Mouse (Mus musculus): Measurements from ENCODE around the gene Ccdc61.

DNA sequence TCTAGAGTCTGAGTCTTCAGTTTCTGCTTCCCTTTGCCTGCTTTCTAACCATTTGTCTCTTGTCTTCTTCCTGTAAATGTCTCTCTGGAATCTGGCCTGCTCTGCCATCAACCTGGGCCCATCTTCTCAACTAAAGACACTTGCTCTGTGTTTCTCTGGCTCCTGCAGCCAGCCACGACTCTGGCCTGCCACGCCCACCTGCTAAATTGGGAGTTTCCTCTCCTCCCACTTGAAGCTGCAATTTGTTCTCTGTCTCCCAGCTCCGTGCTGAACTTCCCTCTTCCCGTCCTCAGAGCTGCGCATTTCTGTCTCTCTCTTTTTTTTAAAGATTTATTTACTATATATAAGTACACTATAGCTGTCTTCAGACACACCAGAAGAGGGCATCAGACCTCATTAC is 65.4 kb downstream of the Ccdc61 start:
- no peak for TF ChIP-seq CTCF (IDR thresholded peaks at IDR 0.05; ENCODE audit: extremely low read depth, insufficient read depth, insufficient read length, insufficient replicate concordance)
- no peak for TF ChIP-seq POLR2A (IDR thresholded peaks at IDR 0.05; ENCODE audit: low read depth, low read length)
